Mouse (Mus musculus): ENCODE measurements around the gene Phf20.

Phf20 gene

DNA sequence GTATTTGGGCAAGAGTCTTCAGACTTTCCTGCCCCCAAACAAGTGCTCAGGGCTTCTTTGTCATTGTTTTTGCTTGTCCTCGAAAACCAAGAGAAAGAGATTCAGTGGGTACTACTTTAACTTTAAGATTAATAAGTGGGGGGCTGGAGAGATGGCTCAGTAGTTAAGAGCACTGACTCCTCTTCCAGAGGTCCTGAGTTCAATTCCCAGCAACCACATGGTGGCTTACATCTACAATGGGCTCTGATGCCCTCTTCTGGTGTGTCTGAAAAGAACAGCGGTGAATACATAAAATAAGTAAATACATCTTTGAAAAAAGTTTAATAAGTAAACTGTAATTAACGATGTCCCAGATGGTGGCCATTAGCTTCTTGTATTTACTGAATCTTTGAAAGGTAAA is 116.9 kb downstream of the Phf20 start:
- peak; percentile 27 for DNase-seq (ENCODE audit: low spot score)

DNA sequence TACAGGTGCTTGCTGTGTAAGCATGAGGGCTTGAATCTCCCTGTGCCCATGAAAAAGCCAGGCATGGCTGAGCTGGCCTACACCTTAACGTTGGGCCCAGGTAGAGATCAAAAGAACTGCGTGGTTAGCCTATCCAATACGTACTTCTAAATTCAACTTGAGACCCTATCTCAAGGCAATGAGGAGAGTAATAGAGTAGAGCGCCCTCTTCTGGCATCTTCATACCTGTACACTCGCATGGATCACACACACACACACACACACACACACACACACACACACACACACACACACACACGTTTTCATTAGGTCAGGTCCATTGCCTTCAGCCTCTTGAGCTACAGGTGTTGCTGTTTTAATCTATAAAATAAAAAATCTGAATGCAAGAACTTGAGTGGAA is 118.5 kb downstream of the Phf20 start:
- DNase-seq (ENCODE audit: low spot score) = no peak

DNA sequence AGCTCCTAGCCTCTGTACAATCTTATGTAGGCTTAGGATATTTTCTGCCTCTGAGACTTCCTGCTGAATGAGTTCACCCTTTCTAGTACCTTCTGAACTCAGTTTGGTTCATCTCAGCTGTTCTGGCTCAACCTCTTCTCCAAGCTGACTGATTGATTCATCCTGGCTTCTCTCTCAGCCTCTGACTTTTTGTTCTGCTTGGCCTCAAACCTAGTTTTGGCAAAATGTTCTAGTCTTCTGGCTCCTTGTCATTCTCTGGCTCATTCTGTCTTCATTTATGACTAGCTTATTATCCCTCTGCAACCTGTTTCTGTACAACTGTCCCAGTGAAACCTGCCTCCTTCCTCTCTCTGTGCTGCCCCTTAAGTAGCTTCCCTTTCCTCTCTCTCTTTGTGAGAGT is 122.2 kb downstream of the Phf20 start:
- no peak for DNase-seq (ENCODE audit: low spot score)

DNA sequence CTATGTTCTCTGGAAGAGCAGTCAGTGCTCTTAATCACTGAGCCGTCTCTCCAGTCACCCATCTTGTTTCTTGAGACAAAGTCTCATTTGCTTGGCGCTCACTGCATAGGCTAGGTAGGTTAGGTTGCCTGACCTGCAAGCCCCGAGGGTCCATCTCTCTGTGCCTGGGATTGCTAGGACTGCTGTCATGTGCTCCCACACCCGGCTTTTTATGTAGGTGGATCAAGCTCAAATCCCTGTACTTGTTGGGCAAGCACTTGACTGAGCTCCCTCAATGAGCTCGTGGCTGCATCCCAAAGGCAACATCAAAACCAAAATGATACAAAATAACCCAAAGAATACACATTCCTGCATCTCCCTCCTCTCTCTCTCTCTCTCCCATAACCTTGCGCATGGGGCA is 125.3 kb downstream of the Phf20 start:
- DNase-seq (ENCODE audit: low spot score) = no peak

DNA sequence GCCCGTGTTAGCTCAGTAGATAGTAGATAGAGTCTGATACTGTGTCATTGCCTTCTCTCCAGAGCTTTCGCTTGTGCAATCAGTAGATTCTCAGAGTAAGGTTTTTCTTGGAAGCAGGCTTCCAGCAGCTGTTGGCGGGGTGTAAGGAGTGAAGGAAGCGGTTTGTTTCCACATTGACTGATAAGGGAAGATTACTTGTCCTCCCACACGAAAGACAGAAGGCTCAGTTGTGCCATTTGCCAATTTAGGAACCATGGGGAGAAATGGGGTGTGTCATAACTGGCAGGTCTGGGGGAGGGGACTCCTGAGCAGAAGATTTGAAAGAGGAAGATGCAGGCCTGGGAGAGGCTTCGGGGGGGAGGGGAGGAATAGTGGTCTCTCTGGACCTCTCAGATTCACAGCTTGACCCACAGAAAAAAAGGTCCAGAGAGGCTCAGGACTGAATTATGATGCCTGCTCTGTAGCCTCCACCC is 127.9 kb downstream of the Phf20 start:
- peak; percentile 11 for DNase-seq (ENCODE audit: low spot score)

DNA sequence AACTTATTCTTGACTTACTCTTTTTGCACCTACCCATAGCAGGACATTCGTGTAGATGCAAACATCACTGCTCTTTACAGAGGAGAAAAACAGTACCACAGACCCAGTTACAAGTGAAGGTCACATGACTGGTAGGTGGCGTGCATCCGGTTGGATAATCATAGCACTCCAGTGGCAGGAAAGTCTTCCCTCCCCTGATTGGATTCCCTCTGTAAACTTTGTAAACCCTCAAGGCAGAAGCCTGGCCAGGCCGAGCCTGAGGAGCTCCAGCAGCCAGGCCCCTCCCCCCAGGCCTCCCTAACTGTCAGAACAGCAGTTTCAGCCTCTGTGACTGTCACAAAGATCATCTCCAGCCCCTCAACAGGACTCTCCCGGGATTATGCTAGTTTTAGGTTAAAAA is 128.4 kb downstream of the Phf20 start:
- peak; percentile 38 for DNase-seq (ENCODE audit: low spot score)

DNA sequence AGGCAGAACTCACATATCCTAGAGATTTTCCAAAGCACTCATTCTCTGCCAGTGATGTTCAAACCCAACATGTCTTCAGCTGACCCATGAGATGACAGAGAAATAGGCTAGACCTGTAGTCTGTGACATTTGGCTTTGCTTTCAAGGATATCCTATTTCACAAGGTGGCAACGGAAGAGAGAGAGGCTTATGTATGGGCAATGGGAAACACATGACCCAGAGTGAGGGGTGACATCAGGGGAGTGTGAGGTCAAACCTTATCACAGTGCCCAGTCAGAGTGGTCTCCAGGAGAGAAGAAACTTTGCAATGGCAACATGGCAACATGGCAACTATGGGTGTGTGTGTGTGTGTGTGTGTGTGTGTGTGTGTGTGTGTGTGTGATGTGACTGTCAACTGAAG is 134.4 kb downstream of the Phf20 start:
- DNase-seq (ENCODE audit: low spot score) = no peak

DNA sequence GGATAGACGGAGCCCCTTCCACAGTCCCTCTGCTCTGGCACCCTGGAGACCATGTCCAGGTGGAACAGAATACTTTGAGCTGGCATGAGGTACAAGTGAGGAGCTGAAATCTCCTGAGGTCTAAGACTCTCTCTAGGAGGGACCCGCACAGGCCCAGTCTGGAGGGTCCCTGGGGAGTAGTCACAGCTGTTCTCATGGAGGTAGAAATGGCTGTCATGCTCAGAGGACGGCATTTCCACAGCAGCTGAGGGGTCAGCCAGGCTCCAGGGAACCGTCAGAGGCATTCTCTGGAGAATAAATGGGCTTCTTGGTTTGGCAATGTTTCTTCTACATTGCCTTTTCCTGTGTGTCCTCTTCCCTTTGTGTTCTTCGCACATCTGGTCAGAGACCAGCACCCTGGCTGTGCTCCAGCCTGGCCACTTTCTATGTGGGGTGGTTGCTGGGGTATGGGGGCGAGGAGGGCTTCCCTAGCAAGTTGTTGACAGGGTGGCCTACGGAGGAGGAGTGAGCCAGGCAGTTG is 135.2 kb downstream of the Phf20 start:
- no peak for DNase-seq (ENCODE audit: low spot score)

DNA sequence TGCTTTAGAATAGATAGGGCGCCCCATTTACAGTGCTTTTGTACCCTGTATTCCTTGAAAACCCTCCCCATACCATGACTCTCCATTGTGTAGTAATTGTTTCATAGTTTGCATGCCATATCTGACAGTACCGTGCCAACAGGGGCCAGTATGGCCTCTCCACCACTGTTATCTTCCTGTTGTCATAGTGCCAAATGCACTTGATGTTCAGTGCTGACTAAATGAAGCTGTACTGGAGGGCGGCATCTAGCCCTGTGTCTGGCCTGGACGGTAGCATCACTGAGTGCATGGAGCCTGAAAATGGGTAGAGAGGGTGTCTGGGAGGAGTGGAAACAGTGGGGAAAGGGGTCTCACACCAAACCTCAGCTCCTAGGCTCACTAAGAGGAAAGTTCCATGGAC is 143.8 kb downstream of the Phf20 start:
- no peak for DNase-seq (ENCODE audit: low spot score)

DNA sequence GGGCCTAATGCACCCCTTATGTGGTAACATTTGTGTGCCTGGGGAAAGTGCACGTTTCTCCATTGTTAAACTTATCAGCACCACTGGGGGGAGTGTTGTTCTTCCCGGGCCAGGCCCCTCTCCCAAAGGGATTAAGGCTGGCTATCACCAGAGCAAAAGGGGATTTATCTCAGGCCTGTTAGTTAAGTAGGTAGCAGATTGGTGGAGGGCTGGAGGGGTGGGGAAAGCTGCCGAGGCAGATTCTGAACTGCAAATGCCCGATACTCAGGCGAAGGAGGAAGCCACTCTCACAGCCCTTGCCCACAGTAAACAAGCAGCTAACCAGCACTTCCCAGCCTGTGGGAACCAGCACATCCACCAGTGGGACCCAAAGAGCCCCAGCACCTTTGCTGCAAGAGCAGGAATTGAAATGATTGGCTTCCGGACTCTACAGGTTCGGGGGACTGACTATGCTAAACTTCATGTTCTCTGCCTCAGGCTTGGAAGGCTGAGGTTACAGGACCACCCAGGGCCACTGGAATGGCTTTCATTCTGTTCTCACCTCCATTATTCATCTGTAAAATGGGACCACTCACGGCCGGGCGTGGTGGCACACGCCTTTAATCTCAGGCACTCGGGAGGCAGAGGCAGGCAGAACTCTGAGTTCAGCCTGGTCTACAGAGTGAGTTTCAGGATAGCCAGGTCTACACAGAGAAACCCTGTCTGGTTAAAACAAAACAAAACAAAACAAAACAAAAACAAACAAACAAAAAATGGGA is 148.7 kb downstream of the Phf20 start:
- DNase-seq (ENCODE audit: low spot score) = peak; percentile 41

DNA sequence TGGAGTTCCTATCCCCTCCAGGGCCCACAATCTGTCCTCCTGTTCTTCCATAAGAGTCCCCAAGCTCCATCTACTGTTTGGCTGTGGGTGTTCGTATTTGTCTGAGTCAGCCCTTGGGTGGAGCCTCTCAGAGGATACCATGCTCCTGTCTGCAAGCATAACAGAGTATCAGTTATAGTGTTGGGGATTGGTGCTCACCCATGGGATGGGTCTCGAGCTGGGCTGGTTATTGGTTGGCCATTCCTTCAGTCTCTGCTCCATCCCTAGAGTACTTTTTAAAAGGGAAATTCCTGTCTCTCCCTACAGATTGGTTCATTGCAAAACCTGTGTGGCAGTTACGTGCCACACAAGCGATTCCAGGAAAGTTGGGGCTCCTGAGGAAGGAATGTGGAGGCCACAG is 152.5 kb downstream of the Phf20 start:
- no peak for DNase-seq (ENCODE audit: low spot score)

DNA sequence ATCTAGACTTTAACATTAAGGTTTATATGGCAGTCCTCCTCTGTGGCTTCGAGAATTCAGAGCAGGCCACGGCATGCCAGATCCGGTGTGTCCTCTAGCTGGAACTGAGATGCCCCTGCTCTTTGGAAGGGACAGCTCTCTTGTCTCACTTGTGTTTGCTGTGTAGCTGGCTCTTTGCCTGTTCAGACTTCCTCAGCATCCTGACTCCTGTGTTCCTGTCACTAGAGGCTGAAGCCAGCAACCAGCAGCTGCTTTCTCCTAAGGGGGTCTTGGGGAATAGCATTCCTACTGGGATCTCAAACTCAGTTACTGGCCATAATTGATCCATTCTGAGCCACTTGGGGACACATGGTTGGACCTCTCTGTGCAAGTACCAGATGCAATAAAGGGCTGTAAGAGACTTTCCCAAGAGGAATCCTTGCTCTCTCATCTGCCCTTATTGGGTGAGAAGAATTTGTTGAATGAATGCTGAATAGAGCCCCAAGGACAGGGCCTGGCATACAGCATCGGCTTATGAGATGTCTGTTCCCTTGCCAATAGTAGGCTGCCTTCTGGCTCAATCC is 153.1 kb downstream of the Phf20 start:
- no peak for DNase-seq (ENCODE audit: low spot score)

DNA sequence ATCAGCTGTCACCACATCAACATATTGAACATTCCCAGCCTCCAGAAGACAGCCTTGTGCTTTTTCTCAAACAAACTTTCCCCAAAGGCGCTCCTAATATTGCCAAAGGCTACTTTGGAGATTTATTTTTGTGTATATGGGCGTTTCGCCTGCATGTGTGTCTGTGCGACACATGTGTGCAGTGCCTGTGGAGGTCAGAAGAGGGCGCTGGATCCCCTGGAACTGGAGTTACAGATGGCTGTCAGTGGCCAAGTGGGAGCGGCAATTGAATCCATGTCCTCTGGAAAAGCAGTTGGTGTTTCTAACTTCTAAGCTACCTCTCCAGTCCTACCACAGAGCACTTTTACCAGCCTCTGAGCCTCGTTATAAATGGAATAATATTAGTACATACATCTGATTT is 155.0 kb downstream of the Phf20 start:
- no peak for DNase-seq (ENCODE audit: low spot score)

DNA sequence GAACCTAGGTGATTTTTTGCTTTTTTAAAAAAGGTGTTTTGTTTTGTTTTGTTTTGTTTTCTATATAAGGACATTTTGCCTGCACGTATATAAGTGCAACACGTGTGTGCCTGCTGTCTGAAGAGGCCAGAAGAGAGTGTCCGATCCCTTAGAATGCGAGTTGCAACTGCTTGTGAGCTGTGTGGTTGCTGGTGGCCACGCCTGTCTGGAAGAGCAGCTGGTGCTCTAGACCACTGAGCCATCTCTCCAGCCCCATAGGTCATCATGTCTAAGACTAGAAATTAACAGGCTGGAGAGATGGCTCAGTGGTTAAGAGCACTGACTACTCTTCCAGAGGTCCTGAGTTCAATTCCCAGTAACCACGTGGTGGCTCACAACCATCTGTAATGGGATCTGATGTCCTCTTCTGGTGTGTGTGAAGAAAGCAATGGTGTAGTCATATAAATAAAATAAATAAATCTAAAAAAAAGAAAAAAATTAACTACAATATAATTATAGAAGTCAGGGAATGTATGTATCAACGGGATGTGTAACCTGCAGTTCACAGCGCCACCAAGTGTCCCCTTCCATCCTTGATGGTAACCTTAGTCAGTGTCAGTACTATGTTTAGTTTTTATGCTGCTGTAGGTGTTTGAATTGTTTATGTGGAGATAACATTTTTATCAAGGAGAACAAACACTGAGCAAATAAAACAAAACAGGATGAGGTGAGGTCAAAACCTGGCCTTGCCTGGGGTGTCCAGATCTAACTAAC is 156.3 kb downstream of the Phf20 start:
- no peak for DNase-seq (ENCODE audit: low spot score)

DNA sequence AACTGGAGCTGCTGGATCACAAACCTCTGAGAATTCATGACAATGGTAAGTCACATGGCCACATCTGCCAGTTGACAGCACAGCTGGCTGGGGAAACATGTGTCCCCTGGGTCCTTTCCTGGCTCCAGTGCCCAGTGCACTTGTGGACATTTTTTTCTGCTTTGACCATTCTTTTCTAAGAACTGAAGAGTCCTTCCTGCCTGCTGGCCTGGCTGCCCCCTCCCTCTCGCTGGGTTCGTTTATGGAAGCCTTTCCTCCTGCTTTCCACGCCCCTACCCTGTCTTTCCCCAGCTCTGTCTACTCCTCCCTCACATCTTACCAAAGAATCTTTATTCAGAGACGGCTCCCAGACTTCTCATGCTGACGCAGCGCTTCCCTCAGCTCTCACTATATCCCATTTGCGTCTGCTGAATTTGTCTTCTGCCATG is 157.0 kb downstream of the Phf20 start:
- DNase-seq (ENCODE audit: low spot score) = peak; percentile 6

DNA sequence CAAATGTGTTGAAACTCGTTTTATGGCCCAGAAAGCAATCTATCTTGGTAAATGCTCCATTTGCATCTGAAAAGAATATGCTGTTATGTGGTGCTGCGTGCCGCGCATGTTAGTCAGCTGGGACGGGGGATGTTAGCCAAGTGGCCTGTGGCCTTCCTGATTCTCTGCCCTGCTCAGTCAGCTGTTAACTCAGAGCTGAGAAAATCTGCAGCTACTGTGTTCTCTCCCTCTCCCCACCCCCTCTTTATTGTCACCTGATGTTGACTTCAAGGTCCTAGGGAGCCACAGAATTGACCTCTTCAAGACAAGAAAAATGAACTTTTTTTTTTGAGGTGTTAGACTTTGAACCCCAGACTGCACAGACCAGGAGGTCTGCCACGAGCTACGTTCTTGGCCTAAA is 159.8 kb downstream of the Phf20 start:
- no peak for DNase-seq (ENCODE audit: low spot score)

Measured in embryo, embryonic 10.5 days (tissue).